Mouse (Mus musculus) thymus, adult 2 months (tissue): ENCODE data around the gene Desi2.

ENCODE experiments used
- CTCF ChIP-seq: fragments of 200-500 bp; IDR thresholded peaks from 2 replicates; pipeline ENCODE4 v1.5.1; 2012; ENCODE audit warnings: mild to moderate bottlenecking, control low read depth, low read length, moderate library complexity, borderline replicate concordance; ENCODE audit not compliant: control insufficient read depth, poor library complexity, insufficient read depth; ENCODE audit errors: extremely low read depth
- POLR2A ChIP-seq: fragments of 200-500 bp; IDR thresholded peaks from 2 replicates; pipeline ENCODE4 v1.6.1; 2012; ENCODE audit warnings: mild to moderate bottlenecking, low read length, control low read depth, moderate library complexity; ENCODE audit not compliant: control insufficient read depth, poor library complexity, insufficient read depth; ENCODE audit errors: extremely low read depth

DNA sequence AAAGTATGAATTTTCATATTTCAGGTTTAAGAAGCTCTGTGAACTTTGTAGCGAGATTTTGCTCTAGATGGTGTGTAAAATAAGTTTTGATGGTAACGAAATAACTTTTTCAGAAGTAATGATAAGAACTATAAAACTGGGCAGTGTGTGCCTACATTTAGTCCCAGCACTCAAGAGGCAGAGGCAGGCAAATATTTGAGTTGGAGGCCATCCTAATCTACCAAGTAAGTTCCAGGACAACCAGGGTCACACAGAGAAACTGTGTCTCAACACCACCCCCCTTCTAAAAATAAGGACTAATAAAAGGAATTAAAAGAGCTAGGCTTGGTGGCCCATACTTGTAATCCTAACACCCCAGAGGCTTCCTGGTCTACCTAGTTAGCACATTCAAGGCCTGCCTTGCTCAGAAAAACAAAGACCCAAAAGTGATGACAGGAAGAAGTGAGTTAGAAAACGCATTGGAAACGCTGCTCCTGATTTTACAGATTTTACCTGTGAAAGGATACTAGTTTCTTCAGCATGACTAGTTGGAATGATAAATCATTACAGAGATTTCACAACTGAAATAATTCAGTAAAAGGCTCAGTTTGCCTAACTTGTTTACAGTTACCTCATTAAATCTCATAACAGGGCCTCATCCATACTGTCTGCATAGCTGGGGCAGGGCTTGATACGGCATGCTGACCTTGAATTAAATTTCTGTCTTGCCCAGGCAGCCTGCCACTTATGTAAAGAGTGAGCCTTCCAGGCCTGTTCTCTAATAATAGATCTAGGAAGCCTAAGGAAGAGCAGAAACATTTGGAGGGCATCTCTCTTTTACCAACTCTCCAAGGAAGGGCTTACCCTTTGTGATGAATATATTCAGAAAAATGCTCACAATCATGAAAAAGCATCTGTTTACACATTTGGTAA, 32.2 kb downstream of the Desi2 start:
- no peak for TF ChIP-seq CTCF
- TF ChIP-seq POLR2A = no peak
